Mouse (Mus musculus) yolk sac, embryonic 10.5 days (tissue): ENCODE measurements around the gene Necab2.
A peak's percentile ranks its signal among the peaks of the same experiment; 100 is the strongest.

Experiments
- DNase-seq: peaks from one replicate; pipeline ENCODE4 v3.0.0-alpha.2; 2017; ENCODE audit warnings: low spot score

Necab2 gene

GRCm38 (mm10) chr8:119428350-119428740, 18.2 kb upstream of the Necab2 start:
- no peak for DNase-seq

- DNase-seq = no peak
Measured at GRCm38 (mm10) chr8:119428766-119429327, 17.7 kb upstream of the Necab2 start.

GRCm38 (mm10) chr8:119429552-119429951, 17.0 kb upstream of the Necab2 start:
- no peak for DNase-seq

- peak; percentile 75 for DNase-seq
Measured at GRCm38 (mm10) chr8:119430250-119430649, 16.3 kb upstream of the Necab2 start.

GRCm38 (mm10) chr8:119430690-119431089, 15.8 kb upstream of the Necab2 start:
- no peak for DNase-seq

- DNase-seq = peak; percentile 85
Measured at GRCm38 (mm10) chr8:119432372-119432771, 14.1 kb upstream of the Necab2 start.

- no peak for DNase-seq
Measured at GRCm38 (mm10) chr8:119433582-119434174, 12.8 kb upstream of the Necab2 start, which contains the start of gene Osgin1. Gene Osgin1, plus strand, starts transcription at chr8:119434124.

- DNase-seq = no peak
Measured at GRCm38 (mm10) chr8:119434569-119434968, 11.9 kb upstream of the Necab2 start.

- DNase-seq = no peak
Measured at GRCm38 (mm10) chr8:119435527-119435926, 11.0 kb upstream of the Necab2 start.

- no peak for DNase-seq
Measured at GRCm38 (mm10) chr8:119436331-119436730, 10.2 kb upstream of the Necab2 start.

- peak; percentile 77 for DNase-seq
Measured at GRCm38 (mm10) chr8:119436933-119437332, 9.6 kb upstream of the Necab2 start.

GRCm38 (mm10) chr8:119437506-119437905, 9.0 kb upstream of the Necab2 start:
- no peak for DNase-seq

GRCm38 (mm10) chr8:119438876-119439275, 7.6 kb upstream of the Necab2 start:
- no peak for DNase-seq

GRCm38 (mm10) chr8:119439424-119439823, 7.1 kb upstream of the Necab2 start:
- DNase-seq = no peak

- DNase-seq = no peak
Measured at GRCm38 (mm10) chr8:119439893-119440249, 6.6 kb upstream of the Necab2 start.

GRCm38 (mm10) chr8:119440250-119440951, 6.1 kb upstream of the Necab2 start:
- DNase-seq = peak; percentile 87

- no peak for DNase-seq
Measured at GRCm38 (mm10) chr8:119440952-119441270, 5.6 kb upstream of the Necab2 start.

- no peak for DNase-seq
Measured at GRCm38 (mm10) chr8:119442013-119442412, 4.5 kb upstream of the Necab2 start.

GRCm38 (mm10) chr8:119442970-119443369, 3.5 kb upstream of the Necab2 start:
- no peak for DNase-seq

- DNase-seq = no peak
Measured at GRCm38 (mm10) chr8:119446990-119447780, 666 bp downstream of the Necab2 start.

GRCm38 (mm10) chr8:119447781-119448170, 1.3 kb downstream of the Necab2 start:
- DNase-seq = no peak

GRCm38 (mm10) chr8:119449627-119450026, 3.1 kb downstream of the Necab2 start:
- no peak for DNase-seq

- DNase-seq = no peak
Measured at GRCm38 (mm10) chr8:119451131-119451530, 4.6 kb downstream of the Necab2 start.
